Mouse (Mus musculus) layer of hippocampus, postnatal 10 days (tissue): ENCODE data around the gene Cnp. TPM values are rescaled to one million over a fixed set of nuclear protein-coding genes. Genes with fewer than 3 reads are reported as not detected.

ENCODE experiments used
- DNase-seq, 2 experiments: peaks; one replicate each; pipeline ENCODE4 v3.0.0; 2021; ENCODE audit warnings: low spot score in 2 of 2
- total RNA-seq, 2 experiments: library from RNA; stranded (reverse); gene quantifications; 2 replicates each; pipeline ENCODE4 v1.2.3; 2021

Cnp gene
- total RNA-seq, 2 experiments from 2014 or later, result 88.0 to 92.7 TPM

DNA sequence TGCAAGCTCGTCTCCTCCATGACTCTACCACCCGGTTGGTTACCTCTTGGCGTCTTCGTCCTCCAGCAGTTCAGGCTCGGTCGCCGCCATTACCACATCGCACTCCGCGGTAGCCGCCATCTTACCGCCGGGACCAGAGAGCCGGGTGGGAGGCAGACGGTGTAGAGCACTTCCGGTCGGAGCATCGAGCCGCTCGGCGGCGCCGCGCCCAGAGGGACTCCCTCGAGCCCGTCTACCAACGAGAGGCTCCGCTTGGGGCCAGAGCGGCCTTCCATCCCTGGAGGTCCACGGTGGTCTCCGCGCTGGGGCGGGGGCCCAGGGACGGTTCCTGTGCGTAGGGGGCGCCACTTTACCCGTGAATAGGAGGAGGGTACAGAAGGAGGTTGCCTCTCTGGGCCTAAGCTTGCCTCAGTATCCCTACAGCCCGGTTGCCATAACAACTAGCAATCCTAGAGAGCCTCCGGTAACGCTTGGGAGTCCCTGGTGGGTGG is 44.8 kb downstream of the Cnp start:
- DNase-seq, result peak; percentile 98 to 99

DNA sequence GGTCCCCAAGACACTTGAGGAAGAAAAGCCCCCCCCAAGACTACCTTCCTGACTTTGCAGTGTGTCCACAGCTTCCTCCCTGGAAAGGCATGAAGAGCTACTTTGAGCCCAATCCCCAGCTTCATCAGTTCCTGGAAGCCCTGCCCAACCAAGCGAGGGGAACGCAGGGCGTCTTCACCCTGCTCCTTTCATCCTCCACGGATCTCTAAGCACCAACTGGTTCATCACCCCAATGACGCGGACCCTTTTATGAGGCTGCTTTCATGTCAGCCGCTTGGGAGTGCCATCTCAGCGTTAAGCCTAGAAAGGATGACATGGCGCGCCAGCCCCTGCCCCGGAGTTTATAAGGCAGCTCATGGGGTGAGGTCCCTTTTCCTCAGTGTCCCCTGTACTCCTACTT is 45.3 kb downstream of the Cnp start, which contains the start of gene Dnajc7:
Gene Dnajc7 (minus strand): TSS at position 187 of the 400 bp plus-strand sequence.
- no peak for DNase-seq

DNA sequence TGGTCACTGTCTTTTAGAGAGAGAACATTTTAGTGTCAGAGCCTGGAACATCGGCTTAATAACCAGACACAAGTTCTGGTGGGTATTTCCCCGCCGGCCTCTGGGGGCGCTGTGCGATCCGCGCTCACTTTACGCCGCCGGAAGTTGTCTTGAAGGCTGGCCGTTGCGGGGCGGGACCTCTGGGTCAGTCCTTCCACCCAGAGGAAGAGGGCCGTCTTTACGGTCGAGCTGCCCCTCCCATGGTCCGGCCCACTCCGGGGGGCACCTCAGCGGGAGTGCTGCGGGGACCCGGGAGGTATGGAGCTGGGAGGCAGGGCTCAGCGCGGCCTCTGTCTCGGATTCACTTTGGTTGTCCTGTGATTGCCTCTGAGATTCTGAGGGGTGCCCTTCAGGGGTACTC is 48.0 kb downstream of the Cnp start:
- DNase-seq, result peak; percentile 96 to 97

DNA sequence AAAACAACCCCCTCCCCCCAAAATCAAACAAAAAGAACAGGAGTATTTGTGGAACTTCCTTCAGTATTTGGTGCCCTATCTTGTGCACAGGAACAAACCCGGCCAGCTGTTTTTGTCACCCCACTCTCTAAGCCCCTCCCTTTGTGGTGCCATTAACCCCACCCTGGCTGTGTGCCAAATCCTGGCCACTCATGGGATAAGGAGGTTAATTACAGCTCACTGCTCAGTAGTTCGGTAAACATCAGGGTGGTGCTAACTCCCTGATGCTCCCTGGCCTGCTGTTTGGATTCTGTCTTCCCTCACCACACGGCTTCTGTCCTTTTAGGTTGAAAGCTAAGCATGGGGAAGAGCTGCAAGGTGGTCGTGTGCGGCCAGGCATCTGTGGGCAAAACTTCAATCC is 49.2 kb downstream of the Cnp start:
- DNase-seq, result peak in 1 of 2 experiments; percentile 36

DNA sequence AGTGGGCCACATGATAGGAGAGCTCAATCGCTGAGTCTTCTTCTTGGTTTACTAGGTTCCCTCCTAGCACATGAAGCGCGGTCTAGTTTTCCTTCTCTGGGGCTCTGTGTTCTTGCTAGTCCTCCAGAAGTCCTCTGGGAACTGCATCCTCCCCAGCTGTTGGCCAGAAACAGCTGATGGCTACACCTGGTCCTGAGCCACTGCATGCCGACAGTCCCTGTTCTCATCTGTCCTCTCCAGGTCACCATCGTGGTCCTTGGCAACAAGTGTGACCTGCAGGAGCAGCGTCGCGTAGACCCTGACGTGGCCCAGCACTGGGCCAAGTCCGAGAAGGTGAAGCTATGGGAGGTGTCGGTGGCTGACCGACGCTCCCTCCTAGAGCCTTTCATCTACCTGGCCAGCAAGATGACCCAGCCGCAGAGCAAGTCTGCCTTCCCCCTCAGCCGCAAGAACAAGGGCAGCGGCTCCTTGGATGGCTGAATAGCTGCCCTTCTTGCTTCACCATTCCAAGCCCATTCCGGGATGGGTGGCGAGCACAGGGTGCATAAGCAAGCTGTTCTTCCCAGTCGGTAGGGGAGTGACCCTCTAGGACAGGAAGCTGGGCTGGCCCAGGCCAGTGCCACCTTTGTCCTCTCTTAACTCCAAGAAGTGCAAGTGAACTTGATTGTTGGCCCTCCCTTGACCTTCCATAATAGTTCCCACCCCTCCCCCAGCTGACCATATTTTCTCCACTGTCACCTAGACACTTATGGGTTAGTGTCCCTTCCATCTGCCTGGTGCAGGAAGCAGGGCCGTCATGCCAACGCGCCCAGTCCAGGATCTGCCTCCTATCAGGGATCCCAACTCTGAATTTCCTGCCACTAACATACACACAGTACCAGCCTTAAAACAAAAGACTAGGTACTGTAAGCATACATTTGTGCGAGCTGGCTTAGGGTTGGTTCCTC is 51.3 kb downstream of the Cnp start:
- DNase-seq, result no peak

DNA sequence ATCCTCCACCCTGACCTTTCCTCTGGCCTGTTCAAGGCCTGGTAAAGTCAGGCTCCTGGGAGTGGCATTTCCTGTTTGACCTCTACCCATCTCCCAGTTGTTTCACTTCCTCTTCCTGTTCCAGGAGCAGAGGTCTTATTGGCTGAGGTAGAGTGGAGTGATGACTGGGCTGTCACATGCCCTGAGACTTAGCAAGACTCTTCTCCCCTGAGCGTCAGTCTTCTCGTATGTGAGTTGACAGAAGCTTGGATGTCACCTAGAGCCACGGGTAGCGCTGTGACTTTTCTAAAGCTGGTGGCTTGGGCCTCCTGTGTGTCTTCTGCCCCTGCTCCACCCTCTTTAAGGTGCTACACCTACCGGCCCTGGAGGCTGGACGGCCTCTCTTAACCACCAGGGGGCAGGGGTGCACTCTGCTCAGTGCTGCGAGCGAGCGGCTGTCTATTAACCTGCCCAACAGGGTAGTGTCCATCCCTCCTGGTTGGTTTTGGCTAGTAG is 52.0 kb downstream of the Cnp start:
- DNase-seq, result peak; percentile 74 to 81

DNA sequence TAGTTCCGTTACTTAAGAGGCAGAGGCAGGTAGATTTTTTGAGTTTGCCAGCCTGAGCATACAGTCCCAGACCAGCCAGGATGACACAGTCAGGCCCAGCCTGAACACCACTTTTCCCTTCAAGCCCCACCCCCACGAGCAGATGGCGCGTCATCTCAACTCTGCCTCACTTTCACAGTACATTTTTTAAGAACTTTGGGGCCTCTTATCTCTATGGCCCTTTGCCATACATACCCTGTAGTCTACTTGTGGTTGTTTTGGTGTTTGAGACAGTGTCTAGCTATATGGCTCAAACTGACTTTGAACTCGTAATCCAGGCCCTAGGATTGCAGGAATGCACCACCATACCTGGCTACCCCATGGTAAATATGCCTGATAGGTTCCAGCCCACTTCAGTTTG is 53.4 kb downstream of the Cnp start:
- DNase-seq, result no peak

DNA sequence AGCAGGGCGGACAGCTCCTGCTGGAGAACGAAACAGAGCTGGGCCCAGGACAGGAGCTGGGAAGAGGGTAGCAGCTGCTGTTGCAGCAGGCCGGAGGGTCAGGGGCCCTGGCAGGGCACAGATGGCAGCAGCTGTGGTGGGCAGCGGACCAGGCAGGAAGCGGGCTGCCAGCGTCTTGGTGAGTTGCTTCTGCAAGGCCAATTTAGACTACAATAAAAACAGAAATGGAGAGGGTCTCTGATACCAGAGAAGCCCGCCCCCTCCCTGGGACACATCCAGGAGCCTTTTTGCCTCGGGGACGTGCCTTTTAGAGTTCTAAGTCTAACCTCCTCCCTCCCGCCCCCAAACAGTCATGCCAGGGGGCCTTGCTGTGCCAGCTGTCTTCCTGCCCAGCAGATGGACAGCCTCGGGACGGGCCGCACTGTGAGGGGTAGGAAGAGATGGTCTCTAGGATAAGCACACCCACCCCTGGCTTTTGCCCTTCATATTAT is 54.2 kb downstream of the Cnp start:
- DNase-seq, result peak; percentile 42 to 46

DNA sequence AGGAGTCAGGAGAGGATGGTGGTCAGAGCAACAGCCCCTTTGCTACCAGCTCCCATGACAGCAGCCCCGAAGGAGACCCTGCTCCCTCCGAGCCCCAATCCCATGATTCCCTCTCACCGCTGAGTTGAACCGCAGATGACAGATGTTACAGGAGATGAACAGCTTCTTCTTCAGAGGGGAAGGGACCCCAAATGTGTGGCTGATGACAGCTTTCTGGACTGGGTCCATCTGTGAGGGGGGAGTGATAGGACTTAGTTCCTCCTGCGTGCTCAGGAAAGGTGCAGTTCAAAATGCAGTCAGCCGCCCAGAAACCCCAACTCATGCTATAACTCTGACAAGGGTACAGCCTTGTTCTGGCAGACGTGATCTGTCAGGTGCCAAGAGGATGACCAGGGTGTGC is 59.8 kb downstream of the Cnp start:
- no peak for DNase-seq

DNA sequence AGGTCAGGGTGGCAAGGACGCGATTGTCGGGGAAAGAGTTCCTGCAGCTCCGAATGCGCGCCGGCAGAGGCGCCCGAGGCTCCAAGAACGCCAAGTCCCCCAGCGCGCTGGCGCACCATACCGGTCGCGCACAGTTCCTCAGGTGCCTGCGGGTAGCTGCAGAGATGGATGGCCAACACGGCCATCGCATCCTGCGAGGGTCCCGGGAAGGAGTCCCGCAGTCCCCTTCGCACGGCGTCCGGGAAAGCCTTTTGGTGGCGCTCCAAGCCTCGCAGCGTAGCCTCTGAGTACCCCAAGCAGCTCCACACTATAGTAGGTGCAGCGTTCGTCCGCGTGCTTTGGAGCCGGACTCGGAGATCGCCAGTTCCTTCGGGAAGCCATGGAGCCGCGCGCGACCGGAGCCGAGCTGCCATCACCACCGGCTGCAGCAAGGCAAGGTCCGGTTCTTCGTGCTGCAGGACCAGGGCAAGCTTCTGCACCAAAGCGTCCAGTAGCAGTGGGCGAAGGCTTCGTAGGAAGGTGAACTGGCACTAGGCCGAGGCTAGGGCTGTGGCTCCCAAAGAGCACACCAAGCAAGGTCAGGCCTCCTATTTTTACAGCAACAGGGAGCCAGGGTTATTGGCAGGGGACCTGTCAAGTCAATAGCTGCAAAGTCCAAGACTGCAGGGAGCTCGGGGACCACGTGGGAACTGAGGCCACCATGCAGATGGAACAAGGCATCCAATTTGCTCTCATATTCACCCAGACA is 65.6 kb downstream of the Cnp start:
- DNase-seq, result peak in 1 of 2 experiments; percentile 61

Other genes with a start within 250 kb of the Cnp start
- gene Gast, start 240.5 kb upstream of the Cnp start, total RNA-seq, result not detected
- 100 to 1,000 TPM; 124 to 125 TPM for gene Hap1, start 218.8 kb upstream of the Cnp start, total RNA-seq
- 10 to 100 TPM; 46.2 to 51.1 TPM for gene Jup, start 177.1 kb upstream of the Cnp start, total RNA-seq
- gene P3h4, start 160.1 kb upstream of the Cnp start, total RNA-seq, result 1 to 10 TPM; 8.9 TPM
- 10 to 100 TPM; 15.1 to 15.2 TPM for gene Fkbp10, start 159.2 kb upstream of the Cnp start, total RNA-seq
- 10 to 100 TPM; 60.5 to 66.4 TPM for gene Nt5c3b, start 133.1 kb upstream of the Cnp start, total RNA-seq
- gene Klhl10, start 133.0 kb upstream of the Cnp start, total RNA-seq, result 1 to 10 TPM in 1 of 2 experiments, under 1 TPM in 1; 0.98 to 1.1 TPM
- 10 to 100 TPM; 71.8 to 72.9 TPM for gene Klhl11, start 102.2 kb upstream of the Cnp start, total RNA-seq
- 100 to 1,000 TPM; 127 to 134 TPM for gene Acly, start 46.9 kb upstream of the Cnp start, total RNA-seq
- 1 to 10 TPM; 1.0 to 1.6 TPM for gene Ttc25, start 29.3 kb upstream of the Cnp start, total RNA-seq
- 10 to 100 TPM; 25.6 to 27.9 TPM for gene Nkiras2, start 44.3 kb downstream of the Cnp start, total RNA-seq
- 100 to 1,000 TPM; 250 to 255 TPM for gene Dnajc7, start 45.3 kb downstream of the Cnp start, total RNA-seq
- gene Zfp385c, start 117.6 kb downstream of the Cnp start, total RNA-seq, result under 1 TPM; 0.54 to 0.57 TPM
- 1 to 10 TPM; 1.2 to 1.9 TPM for gene Dhx58, start 129.4 kb downstream of the Cnp start, total RNA-seq
- 10 to 100 TPM; 61.6 to 66.2 TPM for gene Kat2a, start 137.6 kb downstream of the Cnp start, total RNA-seq
- not detected for gene Hspb9, start 138.9 kb downstream of the Cnp start, total RNA-seq
- 100 to 1,000 TPM; 152 to 165 TPM for gene Rab5c, start 163.3 kb downstream of the Cnp start, total RNA-seq
- 1 to 10 TPM; 1.5 to 2.2 TPM for gene Kcnh4, start 185.0 kb downstream of the Cnp start, total RNA-seq
- under 1 TPM in 1 of 2 experiments, not detected in 1; 0.62 TPM for gene Hcrt, start 188.0 kb downstream of the Cnp start, total RNA-seq
- 1 to 10 TPM; 5.5 to 7.2 TPM for gene Ghdc, start 196.1 kb downstream of the Cnp start, total RNA-seq